Comparison of ENCODE assay signal across 15 mouse cellular contexts in genomic region chr9:67299164-67299563, GRCm38 (mm10).
A peak's percentile ranks its signal among the peaks of the same experiment; 100 is the strongest.
DNase-seq lines count a peak whose midpoint lies in the region; ATAC-seq and TF ChIP-seq lines count a peak whose summit lies in the region.
"Had no signal": no experiment of that assay in that cellular context is flagged by ENCODE, and none has a peak within 500 bp of the region (broad histone marks: within the 10 kb centered on the region; RNA-seq: fewer than 3 reads in every experiment).

No protein-coding gene starts in this region.

- ATAC-seq in heart, embryonic 11.5 days (replicated peaks; ENCODE audit: insufficient number of reproducible peaks, low FRiP score, low TSS enrichment): no peak
- ATAC-seq in embryonic facial prominence, embryonic 14.5 days (ENCODE audit: low read depth): no peak
- no peak for ATAC-seq in lung, embryonic 14.5 days (ENCODE audit: insufficient read depth)
- ATAC-seq in midbrain, embryonic 13.5 days: no peak
- ATAC-seq: forebrain, embryonic 15.5 days; inflammation-experienced regulatory T-cells, adult 6 months had no signal

- no peaks in the 10 kb centered on the region for H3K27me3 ChIP-seq in heart, embryonic 11.5 days (ENCODE audit: control insufficient read depth, insufficient read depth, low read length)
- no peaks in the 10 kb centered on the region for H3K27me3 ChIP-seq in embryonic facial prominence, embryonic 14.5 days (replicated peaks; ENCODE audit: control insufficient read depth, insufficient read depth, low read length)
- no peaks in the 10 kb centered on the region for H3K27me3 ChIP-seq in lung, embryonic 14.5 days (ENCODE audit: insufficient read depth, low read length)
- H3K27me3 ChIP-seq in midbrain, embryonic 13.5 days: no peaks in the 10 kb centered on the region
- H3K27me3 ChIP-seq: forebrain, embryonic 15.5 days; megakaryocyte, embryonic 14.5 days had no signal

- H3K27ac ChIP-seq in heart, embryonic 11.5 days (ENCODE audit: low read depth, low read length): no peak overlapping the region
- no peak overlapping the region for H3K27ac ChIP-seq in embryonic facial prominence, embryonic 14.5 days (replicated peaks; ENCODE audit: low read depth, low read length)
- H3K27ac ChIP-seq in lung, embryonic 14.5 days (ENCODE audit: low read depth): no peak overlapping the region
- no peak overlapping the region for H3K27ac ChIP-seq in midbrain, embryonic 13.5 days
- H3K27ac ChIP-seq: forebrain, embryonic 15.5 days had no signal

- TF ChIP-seq CTCF in lung, embryonic 14.5 days (IDR thresholded peaks at IDR 0.05; ENCODE audit: low read depth): no peak

- H3K9ac ChIP-seq in heart, embryonic 11.5 days (ENCODE audit: low read depth, low read length): no peak overlapping the region
- no peak overlapping the region for H3K9ac ChIP-seq in embryonic facial prominence, embryonic 14.5 days (ENCODE audit: low read depth, low read length)
- H3K9ac ChIP-seq in lung, embryonic 14.5 days: no peak overlapping the region
- H3K9ac ChIP-seq in midbrain, embryonic 13.5 days (replicated peaks): no peak overlapping the region
- H3K9ac ChIP-seq: forebrain, embryonic 15.5 days had no signal

- H3K36me3 ChIP-seq in heart, embryonic 11.5 days (ENCODE audit: control insufficient read depth, insufficient read depth, low read length): peaks cover 6% of the 10 kb centered on the region; the same call in 1 of the 2 replicates
- H3K36me3 ChIP-seq in embryonic facial prominence, embryonic 14.5 days (ENCODE audit: control insufficient read depth, insufficient read depth, low read length): peaks cover 8% of the 10 kb centered on the region; the same call in 1 of the 2 replicates
- no peaks in the 10 kb centered on the region for H3K36me3 ChIP-seq in lung, embryonic 14.5 days (ENCODE audit: insufficient read depth)
- no peaks in the 10 kb centered on the region for H3K36me3 ChIP-seq in midbrain, embryonic 13.5 days
- H3K36me3 ChIP-seq: forebrain, embryonic 15.5 days had no signal

- no peaks in the 10 kb centered on the region for H3K9me3 ChIP-seq in heart, embryonic 11.5 days (replicated peaks; ENCODE audit: control insufficient read depth, low read length)
- H3K9me3 ChIP-seq in embryonic facial prominence, embryonic 14.5 days (ENCODE audit: control insufficient read depth, low read length): no peaks in the 10 kb centered on the region
- H3K9me3 ChIP-seq in lung, embryonic 14.5 days (ENCODE audit: low read depth, low read length): no peaks in the 10 kb centered on the region
- H3K9me3 ChIP-seq in midbrain, embryonic 13.5 days: no peaks in the 10 kb centered on the region
- H3K9me3 ChIP-seq: forebrain, embryonic 15.5 days; megakaryocyte, embryonic 14.5 days had no signal

- DNase-seq in heart, adult 8-10 months (ENCODE audit: low spot score): peak; percentile 11
- peak; percentile 80 for DNase-seq in Muller cell, postnatal 12 days (ENCODE audit: inconsistent ontology term)
- DNase-seq in embryonic facial prominence, embryonic 14.5 days (ENCODE audit: low spot score): peak; percentile 40
- DNase-seq in lung, embryonic 14.5 days: peak; percentile 44
- DNase-seq in right cerebral cortex, postnatal 10 days (ENCODE audit: low spot score in 2 of 2): no peak
- DNase-seq in urinary bladder, postnatal 14 days (ENCODE audit: low spot score): no peak
- DNase-seq: adrenal gland, postnatal 25 days; cerebellum, adult 11 months; gastrocnemius, postnatal 14 days; thymus, postnatal 14 days had no signal

- H3K4me3 ChIP-seq in heart, embryonic 11.5 days (ENCODE audit: low read depth, low read length): no peak overlapping the region
- H3K4me3 ChIP-seq in embryonic facial prominence, embryonic 14.5 days (ENCODE audit: low read depth, low read length): no peak overlapping the region
- no peak overlapping the region for H3K4me3 ChIP-seq in lung, embryonic 14.5 days (ENCODE audit: low read depth, low read length)
- H3K4me3 ChIP-seq in midbrain, embryonic 13.5 days (replicated peaks): no peak overlapping the region
- H3K4me3 ChIP-seq: forebrain, embryonic 15.5 days; megakaryocyte, embryonic 14.5 days had no signal

- no peaks in the 10 kb centered on the region for H3K4me1 ChIP-seq in heart, embryonic 11.5 days (ENCODE audit: control insufficient read depth, insufficient read depth, low read length)
- H3K4me1 ChIP-seq in embryonic facial prominence, embryonic 14.5 days (ENCODE audit: control insufficient read depth, insufficient read depth, low read length): peaks cover 4% of the 10 kb centered on the region; the same call in 1 of the 2 replicates
- H3K4me1 ChIP-seq in lung, embryonic 14.5 days (ENCODE audit: insufficient read depth): no peaks in the 10 kb centered on the region
- H3K4me1 ChIP-seq in midbrain, embryonic 13.5 days (replicated peaks): no peaks in the 10 kb centered on the region
- H3K4me1 ChIP-seq: megakaryocyte, embryonic 14.5 days had no signal

- 86% methylated on average over 6 of the region's 6 CpGs for WGBS in heart, embryonic 11.5 days (ENCODE audit: insufficient replicate concordance)
- WGBS in embryonic facial prominence, embryonic 14.5 days: 63% methylated on average over 6 of the region's 6 CpGs
- WGBS in lung, embryonic 14.5 days: 76% methylated on average over 6 of the region's 6 CpGs
- WGBS in midbrain, embryonic 13.5 days: 90% methylated on average over 6 of the region's 6 CpGs

- no peak overlapping the region for H3K4me2 ChIP-seq in heart, embryonic 11.5 days
- no peak overlapping the region for H3K4me2 ChIP-seq in embryonic facial prominence, embryonic 14.5 days (ENCODE audit: low read depth, low read length)
- H3K4me2 ChIP-seq in lung, embryonic 14.5 days: no peak overlapping the region
- H3K4me2 ChIP-seq in midbrain, embryonic 13.5 days (replicated peaks): no peak overlapping the region
- H3K4me2 ChIP-seq: forebrain, embryonic 15.5 days had no signal

Comparison
In these comparisons a context has a peak if more than half of its experiments do, and no peak if none do; other contexts are left out.
1. DNase-seq: peak in heart, adult 8-10 months (single experiment), Muller cell, postnatal 12 days (single experiment), embryonic facial prominence, embryonic 14.5 days (single experiment) and lung, embryonic 14.5 days (single experiment); none in right cerebral cortex, postnatal 10 days (0 of 2) and urinary bladder, postnatal 14 days (single experiment).